Mouse (Mus musculus): ENCODE data around the gene Efcab6.

- TF ChIP-seq CTCF (IDR thresholded peaks at IDR 0.05; ENCODE audit: low read depth) (no peak), EP300 (IDR thresholded peaks at IDR 0.05; ENCODE audit: low read depth) (no peak)
Observed at GRCm38 (mm10) chr15:83998586-83998985, 66.6 kb downstream of the Efcab6 start.
